Mouse (Mus musculus) liver, adult 2 months (tissue): ENCODE results near the gene Kdm1a. TPM values are rescaled to one million over a fixed set of nuclear protein-coding genes. Genes with fewer than 3 reads are reported as not detected.

Experiments used
- DNase-seq: peaks from one replicate; pipeline ENCODE4 v3.0.0-alpha.2; 2011; ENCODE audit warnings: low read depth, low spot score; ENCODE audit errors: extremely low read depth
- H3K27ac ChIP-seq: fragments of 200-500 bp; replicated peaks from 2 replicates; pipeline ENCODE4 v1.5.1; 2012; ENCODE audit warnings: low read depth, mild to moderate bottlenecking, control low read depth, inconsistent platforms, low read length; ENCODE audit not compliant: insufficient read depth
- H3K27me3 ChIP-seq: fragments of 200-500 bp; 2 replicates; pipeline ENCODE4 v1.6.1; 2012; ENCODE audit warnings: mild to moderate bottlenecking, moderate library complexity, low read length, inconsistent platforms; ENCODE audit not compliant: control insufficient read depth, insufficient read depth
- H3K36me3 ChIP-seq: fragments of 200-500 bp; 2 replicates; pipeline ENCODE4 v1.6.1; 2012; ENCODE audit warnings: low read length, inconsistent platforms; ENCODE audit not compliant: control insufficient read depth, insufficient read depth
- H3K4me1 ChIP-seq: fragments of 200-500 bp; 2 replicates; pipeline ENCODE4 v1.6.1; 2011; ENCODE audit warnings: low read length; ENCODE audit not compliant: control insufficient read depth, insufficient read depth
- H3K4me3 ChIP-seq: fragments of 200-500 bp; 2 replicates; pipeline ENCODE4 v1.5.1; 2011; ENCODE audit warnings: low read depth, mild to moderate bottlenecking, control low read depth, low read length, moderate library complexity; ENCODE audit not compliant: insufficient read depth
- H3K79me2 ChIP-seq: fragments of 200-500 bp; 2 replicates; pipeline ENCODE4 v1.6.1; 2012; ENCODE audit warnings: inconsistent platforms, mild to moderate bottlenecking, low read length, moderate library complexity; ENCODE audit not compliant: control insufficient read depth, insufficient read depth
- H3K9ac ChIP-seq: fragments of 200-500 bp; 2 replicates; pipeline ENCODE4 v1.6.1; 2012; ENCODE audit warnings: low read depth, mild to moderate bottlenecking, control low read depth, inconsistent platforms, low read length
- CTCF ChIP-seq: fragments of 200-500 bp; IDR thresholded peaks from 2 replicates; pipeline ENCODE4 v1.5.1; 2011; ENCODE audit warnings: low read depth, low read length, control low read depth
- POLR2A ChIP-seq: fragments of 200-500 bp; IDR thresholded peaks from 2 replicates; pipeline ENCODE4 v1.6.1; 2011; ENCODE audit warnings: low read length, control low read depth; ENCODE audit not compliant: insufficient read depth; ENCODE audit errors: extremely low read depth
- WGBS: fragments of 180-500 bp; shearing (Covaris S2); methylation state at CpG from one replicate; pipeline ENCODE4 v1.1.7; 2018; 5-methylcytosine and 5-hydroxymethylcytosine counted together
- polyA plus RNA-seq: library from polyadenylated mRNA; depleted of rRNA; stranded (reverse); fragments of >200 nt; gene quantifications from 2 replicates; pipeline ENCODE4 v1.2.3, GENCODE M21; 2012; rRNA removed
- total RNA-seq: library from RNA; depleted of rRNA; stranded (reverse); fragments of >200 nt; gene quantifications from 2 replicates; pipeline ENCODE4 v1.2.3, GENCODE M21; 2014; rRNA removed

Kdm1a gene
- total and polyA plus RNA-seq, 2 experiments, result 8.8 to 10.0 TPM

GRCm38 (mm10) chr4:136518141-136518540 lies 84.4 kb downstream of the Kdm1a start:
- no peak for TF ChIP-seq POLR2A
- TF ChIP-seq CTCF, result no peak
- H3K4me3 ChIP-seq, result no peak overlapping the region
- WGBS, result 87% methylated on average over 2 of the region's 2 CpGs
- peaks cover 5% of the 10 kb centered on the region for H3K4me1 ChIP-seq
- H3K9ac ChIP-seq, result no peak overlapping the region
- DNase-seq, result no peak
- peaks cover 5% of the 10 kb centered on the region; the same call in 1 of the 2 replicates for H3K36me3 ChIP-seq
- H3K27ac ChIP-seq, result no peak overlapping the region
- H3K27me3 ChIP-seq, result no peaks in the 10 kb centered on the region
- H3K79me2 ChIP-seq, result peaks cover 17% of the 10 kb centered on the region; the same call in 1 of the 2 replicates

DNA sequence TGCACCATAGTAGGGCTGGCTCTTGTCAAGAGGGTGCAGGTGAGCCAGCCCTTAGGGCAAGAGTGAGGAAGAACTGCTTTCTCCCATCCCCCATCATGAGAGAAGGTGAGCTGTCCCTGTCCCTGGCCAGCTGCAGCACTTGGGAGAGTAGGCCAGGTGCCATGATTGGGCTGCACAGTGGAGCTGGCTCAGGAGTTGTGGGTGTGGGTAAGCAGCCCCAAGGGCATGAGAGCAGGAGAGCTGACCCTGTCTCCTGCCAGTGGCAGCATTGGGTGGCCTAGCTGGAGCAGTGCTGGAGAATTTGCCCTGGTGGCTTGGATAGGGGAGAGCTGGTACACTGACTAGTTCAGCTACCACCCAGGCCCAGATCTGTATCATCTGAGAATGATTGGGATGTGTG lies 89.6 kb downstream of the Kdm1a start:
- Histone ChIP-seq H3K27me3 (no peaks in the 10 kb centered on the region), H3K4me1 (peaks cover 17% of the 10 kb centered on the region), H3K4me3 (no peak overlapping the region), H3K79me2 (peaks cover 24% of the 10 kb centered on the region; the same call in 1 of the 2 replicates), H3K36me3 (no peaks in the 10 kb centered on the region), H3K27ac (no peak overlapping the region), H3K9ac (no peak overlapping the region)
- DNase-seq, result peak; percentile 72
- TF ChIP-seq CTCF, result no peak
- no peak for TF ChIP-seq POLR2A

DNA sequence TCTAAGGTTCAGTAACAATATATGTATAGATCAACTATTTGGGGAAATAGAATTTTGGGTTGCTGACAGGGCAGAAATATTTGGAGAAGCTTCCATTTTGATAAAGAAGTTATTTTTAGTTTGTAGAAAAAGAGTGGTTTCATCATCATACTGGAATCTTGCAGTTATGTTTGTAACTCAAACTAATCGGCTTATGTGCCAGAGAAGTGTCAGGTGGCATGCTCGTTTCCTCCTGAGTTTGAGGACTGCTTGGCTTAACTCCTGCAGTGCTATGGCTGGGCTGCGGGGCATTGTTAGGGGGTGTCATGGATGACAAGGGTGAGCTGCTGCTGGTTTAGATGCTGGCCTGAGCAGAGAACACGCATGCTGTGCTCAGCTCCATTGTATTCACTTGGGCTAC lies 90.8 kb downstream of the Kdm1a start:
- H3K79me2 ChIP-seq, result peaks cover 24% of the 10 kb centered on the region; the same call in 1 of the 2 replicates
- no peak overlapping the region for H3K9ac ChIP-seq
- no peak overlapping the region for H3K27ac ChIP-seq
- no peaks in the 10 kb centered on the region for H3K27me3 ChIP-seq
- no peak overlapping the region for H3K4me3 ChIP-seq
- no peak for TF ChIP-seq POLR2A
- no peaks in the 10 kb centered on the region for H3K36me3 ChIP-seq
- peaks cover 17% of the 10 kb centered on the region for H3K4me1 ChIP-seq
- peak; percentile 80 for DNase-seq
- 25% methylated on average over 4 of the region's 4 CpGs for WGBS

- Histone ChIP-seq H3K79me2 (peaks cover 12% of the 10 kb centered on the region; the same call in 1 of the 2 replicates), H3K9ac (no peak overlapping the region)
- WGBS, result 85% methylated on average over 1 of the region's 1 CpGs
These were observed 92.7 kb downstream of the Kdm1a start for GRCm38 (mm10) chr4:136509857-136510256.

DNA sequence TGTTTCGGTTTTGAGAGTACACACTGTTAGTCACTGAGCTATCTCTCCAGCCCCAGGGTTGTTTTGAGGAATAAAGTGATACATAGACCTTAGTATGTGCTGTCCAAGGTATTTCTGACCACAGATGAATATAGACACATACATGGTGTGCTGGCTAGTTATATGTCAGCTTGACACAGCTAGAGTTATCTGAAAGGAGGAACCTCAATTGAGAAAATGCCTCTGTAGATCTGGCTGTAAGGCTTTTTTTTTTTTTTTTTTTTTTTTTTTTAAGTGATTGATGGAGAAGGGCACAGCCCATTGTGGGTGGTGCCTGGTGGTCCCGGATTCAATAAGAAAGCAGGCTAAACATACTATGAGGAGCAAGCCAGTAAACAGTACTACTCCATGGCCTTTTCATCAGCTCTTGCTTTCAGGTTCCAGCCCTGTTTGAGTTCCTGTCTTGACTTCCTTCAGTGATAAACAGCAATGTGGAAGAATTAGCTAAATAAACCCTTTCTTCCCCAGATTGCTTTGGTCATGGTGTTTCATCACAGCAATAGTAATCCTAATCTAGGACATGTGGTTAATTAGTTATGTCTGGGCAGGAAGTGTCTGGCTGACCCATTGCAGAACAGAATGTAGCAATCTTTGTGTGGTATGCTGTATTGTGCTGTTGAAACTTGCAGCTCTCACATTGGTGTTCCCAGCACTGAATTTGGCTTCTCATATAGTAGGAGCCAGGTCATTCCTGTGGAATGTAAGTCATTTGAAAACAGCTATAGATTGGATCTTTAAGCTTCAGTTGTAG lies 96.9 kb downstream of the Kdm1a start:
- DNase-seq, result peak; percentile 83
- peaks cover 7% of the 10 kb centered on the region; the same call in 1 of the 2 replicates for H3K79me2 ChIP-seq
- peaks cover 5% of the 10 kb centered on the region; the same call in 1 of the 2 replicates for H3K4me1 ChIP-seq
- H3K4me3 ChIP-seq, result no peak overlapping the region
- no peaks in the 10 kb centered on the region for H3K27me3 ChIP-seq
- H3K36me3 ChIP-seq, result no peaks in the 10 kb centered on the region
- no peak overlapping the region for H3K9ac ChIP-seq
- 41% methylated on average over 2 of the region's 2 CpGs for WGBS
- no peak for TF ChIP-seq CTCF
- no peak for TF ChIP-seq POLR2A
- 0 out of 2 replicates have a peak overlapping the region, but pooled peaks have one; percentile 21 for H3K27ac ChIP-seq

More at GRCm38 (mm10) chr4:136509857-136510256, 92.7 kb downstream of the Kdm1a start:
- DNase-seq, result peak; percentile 53
- Histone ChIP-seq H3K27me3 (no peaks in the 10 kb centered on the region), H3K4me3 (no peak overlapping the region), H3K27ac (no peak overlapping the region), H3K4me1 (peaks cover 22% of the 10 kb centered on the region), H3K36me3 (no peaks in the 10 kb centered on the region)
- TF ChIP-seq POLR2A (no peak), CTCF (peak; percentile 54)

Other genes with a start within 250 kb of the Kdm1a start
- not detected in 2 replicates for gene Htr1d, start 179.2 kb downstream of the Kdm1a start, total RNA-seq
- gene Htr1d, start 179.2 kb downstream of the Kdm1a start, polyA plus RNA-seq, result 0.82 TPM in 1 of 2 replicates, not detected in the other
- 0.07 and 0.18 TPM in 2 replicates for gene 6030445D17Rik, start 140.5 kb downstream of the Kdm1a start, total RNA-seq
- gene 6030445D17Rik, start 140.5 kb downstream of the Kdm1a start, polyA plus RNA-seq, result 0.11 and 0.15 TPM in 2 replicates
- gene Luzp1, start 133.0 kb downstream of the Kdm1a start, total RNA-seq, result 6.8 and 8.1 TPM in 2 replicates
- 2.5 and 3.3 TPM in 2 replicates for gene Luzp1, start 133.0 kb downstream of the Kdm1a start, polyA plus RNA-seq
- not detected in 2 replicates for gene Tex46, start 7.7 kb upstream of the Kdm1a start, total RNA-seq
- not detected in 2 replicates for gene Tex46, start 7.7 kb upstream of the Kdm1a start, polyA plus RNA-seq
- gene Lactbl1, start 19.9 kb upstream of the Kdm1a start, total RNA-seq, result not detected in 2 replicates
- not detected in 2 replicates for gene Lactbl1, start 19.9 kb upstream of the Kdm1a start, polyA plus RNA-seq
- 0.20 and 0.37 TPM in 2 replicates for gene Ephb2, start 233.3 kb upstream of the Kdm1a start, total RNA-seq
- 0.18 and 0.27 TPM in 2 replicates for gene Ephb2, start 233.3 kb upstream of the Kdm1a start, polyA plus RNA-seq